Mouse (Mus musculus) embryo, embryonic 11 days (tissue): ENCODE measurements at regions not wholly inside any gene's neighbourhood (a gene's known extent, or its start where the extent isn't known, plus 50 kb on each side); places are given as distances from the start of the nearest gene placed in this dataset.

Source experiments
- DNase-seq: peaks from one replicate; pipeline ENCODE4 v3.0.0-alpha.2; 2015

DNA sequence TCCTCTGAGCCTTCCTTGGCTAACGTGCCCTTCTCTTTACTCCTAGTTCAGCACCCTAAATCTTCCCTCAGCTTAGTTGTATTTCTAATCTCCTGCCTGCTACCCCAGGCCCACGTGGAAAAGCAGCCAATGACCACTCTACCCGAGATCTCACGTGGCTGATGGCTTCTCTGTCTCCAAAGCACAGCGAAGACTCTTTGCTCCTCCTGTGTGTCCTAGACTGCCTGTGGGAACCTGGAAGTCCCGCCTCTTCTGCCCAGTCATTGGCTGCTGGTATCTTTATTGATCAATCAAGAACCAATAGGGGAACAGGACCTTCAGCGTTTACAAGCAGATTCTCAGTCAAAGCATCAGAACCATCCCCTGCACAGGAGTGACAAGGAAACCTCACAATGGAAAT, 54.8 kb downstream of the Gm19935 start:
- DNase-seq, result no peak

DNA sequence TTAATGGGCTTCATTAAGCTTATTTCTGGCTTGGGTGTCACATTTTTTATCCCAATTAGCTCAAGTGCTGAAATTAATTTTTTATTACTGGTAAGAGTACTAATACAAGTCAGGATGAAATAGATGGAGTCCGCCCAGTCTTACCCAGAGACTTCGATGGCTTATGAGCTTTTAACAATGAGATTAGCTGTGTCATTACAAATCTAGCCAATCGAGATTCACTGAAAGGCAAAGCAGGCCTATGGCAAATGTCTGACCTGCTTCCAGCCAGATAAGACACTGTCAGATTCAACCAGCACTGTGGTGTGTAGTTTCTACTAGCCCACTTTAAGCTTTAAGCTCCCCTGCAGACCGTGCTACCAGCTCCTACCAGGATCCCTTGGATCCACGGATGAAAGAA, 55.2 kb downstream of the Gm19935 start:
- no peak for DNase-seq

DNA sequence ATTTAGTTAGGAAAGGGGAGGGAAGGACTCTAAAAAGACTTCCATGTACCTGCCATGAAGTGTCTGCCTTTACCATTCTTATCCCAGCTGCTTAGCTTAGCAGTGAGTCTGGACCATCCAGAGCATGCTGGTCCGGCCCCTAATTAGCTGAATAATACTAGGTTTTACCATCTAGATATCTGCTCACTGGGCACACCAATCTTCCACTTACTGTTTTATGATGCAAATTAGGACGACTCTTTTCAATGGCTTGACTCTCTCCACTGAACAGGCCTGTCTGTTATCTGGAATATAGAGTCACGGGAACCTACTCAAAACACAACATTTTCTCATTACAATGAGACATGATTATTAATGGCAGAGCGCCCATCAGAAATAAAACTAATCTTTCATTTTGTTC, 55.7 kb downstream of the Gm19935 start:
- no peak for DNase-seq

DNA sequence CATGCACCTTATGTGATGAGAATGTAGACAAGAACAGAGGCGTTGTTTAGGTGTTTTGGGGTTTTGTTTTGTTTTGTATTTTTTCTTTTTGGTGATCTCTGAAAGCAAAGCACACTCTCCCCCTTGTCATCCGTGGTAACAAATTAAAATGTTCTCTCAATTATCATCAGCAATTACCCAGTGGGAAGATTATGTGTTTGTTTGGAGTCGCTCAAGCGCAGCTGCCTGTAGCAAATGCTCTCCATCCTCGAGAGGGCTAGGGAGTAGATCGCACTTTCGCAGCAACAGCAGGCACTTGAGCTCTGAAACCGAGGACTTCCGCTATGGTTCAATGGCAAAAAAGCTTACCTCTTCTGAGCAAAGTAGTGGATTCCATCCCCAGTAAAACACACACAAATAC, 57.7 kb downstream of the Gm19935 start:
- DNase-seq, result no peak

DNA sequence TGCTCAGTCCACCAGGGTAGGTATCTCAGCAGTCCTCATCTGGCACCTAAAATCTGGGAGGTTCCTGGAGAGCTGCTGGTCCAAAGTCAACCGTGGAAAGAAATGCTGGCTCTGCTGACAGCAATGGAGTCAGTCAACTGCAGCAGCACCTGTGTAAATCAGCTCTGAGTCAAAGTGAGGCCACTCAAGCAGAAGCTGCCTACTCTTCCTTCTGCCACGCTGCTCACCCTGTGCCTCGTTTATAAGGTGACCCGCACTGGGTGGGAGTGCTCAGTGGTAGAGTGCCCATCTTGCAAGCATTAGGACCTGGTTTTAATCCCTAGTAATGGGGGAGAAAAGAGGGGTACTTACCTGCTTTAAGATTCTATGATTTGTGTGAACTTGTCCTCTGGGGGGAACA, 62.2 kb downstream of the Gm19935 start:
- no peak for DNase-seq

DNA sequence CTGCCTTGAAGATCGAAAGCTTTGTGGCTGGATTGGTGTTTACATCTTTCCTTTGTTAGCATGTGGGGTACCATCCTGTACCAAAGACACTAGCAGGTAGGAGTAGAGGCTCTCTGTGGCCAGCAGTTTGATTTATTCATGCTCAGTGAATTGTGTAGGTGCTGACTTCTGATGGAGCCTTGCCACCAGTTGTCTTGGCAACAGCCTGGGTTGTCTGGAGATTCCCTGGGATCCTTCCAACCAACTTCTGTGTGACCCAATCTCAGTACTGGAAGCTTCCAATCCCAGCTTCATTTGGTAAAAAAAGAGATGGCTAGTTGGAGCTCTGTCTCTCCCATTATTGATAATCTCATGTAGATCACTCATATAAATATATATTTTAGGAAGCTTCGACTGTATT, 73.6 kb downstream of the Gm19935 start:
- DNase-seq, result no peak

DNA sequence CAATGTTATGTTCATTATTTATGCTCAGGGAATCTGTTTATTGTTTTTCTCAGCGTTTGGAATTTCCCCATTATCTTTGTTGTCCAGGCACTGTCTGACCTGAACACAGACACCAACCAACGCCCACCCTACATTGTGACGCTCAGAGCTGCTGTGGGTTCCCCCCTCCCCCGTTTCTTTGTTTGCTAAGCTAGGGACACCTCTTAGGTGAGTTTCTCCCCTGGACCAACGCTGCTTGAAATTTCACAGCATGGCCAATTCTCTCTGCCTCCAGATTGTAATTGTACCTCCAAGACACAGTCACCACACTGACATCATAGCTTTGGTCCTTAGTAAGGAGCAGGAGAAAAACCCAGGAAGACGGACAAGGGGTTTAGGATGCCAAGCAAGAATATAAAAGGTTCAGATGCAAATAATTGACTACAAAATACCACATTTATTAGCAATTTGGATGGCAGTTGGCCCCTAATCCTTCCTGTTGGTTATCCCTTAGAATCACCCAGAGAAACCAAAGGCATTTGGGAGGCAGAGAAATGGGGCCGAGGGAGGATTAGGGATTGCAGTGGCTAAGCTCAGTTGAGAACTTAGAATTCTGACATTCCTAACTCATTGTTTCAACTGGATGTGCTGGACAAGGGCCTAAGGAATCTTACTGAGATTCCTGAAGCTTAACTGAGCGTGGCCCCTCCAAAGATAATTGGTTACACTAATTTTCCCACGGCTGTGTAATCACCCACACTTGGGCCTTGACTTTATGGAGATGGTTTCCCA, 76.0 kb downstream of the Gm19935 start:
- peak; percentile 54 for DNase-seq

DNA sequence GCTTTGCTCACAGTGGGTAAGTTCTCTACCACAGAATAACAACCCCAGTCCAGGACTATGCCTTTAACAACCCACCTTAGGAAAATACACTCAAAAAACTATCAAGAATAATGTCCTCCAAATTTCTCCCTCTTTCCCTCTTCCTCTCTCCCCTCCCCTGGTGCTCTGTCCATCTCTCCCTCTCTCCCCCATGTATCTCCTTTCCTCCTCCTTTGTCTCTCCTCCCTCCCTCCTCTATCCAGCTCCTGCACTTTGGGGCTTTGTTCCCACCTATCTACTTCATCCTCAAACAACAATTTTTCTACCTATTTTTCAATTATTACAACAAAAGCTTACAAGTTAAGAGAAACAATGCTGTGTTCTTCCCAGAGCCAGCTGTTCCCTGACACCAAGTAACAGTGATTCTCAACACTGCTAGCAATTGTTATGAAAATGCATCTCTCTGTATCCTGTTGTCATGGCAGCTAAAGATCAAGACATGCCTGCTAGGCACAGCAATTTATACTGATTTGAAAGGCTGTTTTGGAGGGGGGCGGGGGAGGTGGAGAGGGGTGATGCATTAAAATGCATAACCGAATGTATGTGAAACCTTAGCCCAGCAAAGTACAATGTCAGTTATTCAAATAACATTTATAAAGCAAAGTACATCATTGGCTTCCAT, 76.8 kb downstream of the Gm19935 start:
- peak; percentile 71 for DNase-seq

DNA sequence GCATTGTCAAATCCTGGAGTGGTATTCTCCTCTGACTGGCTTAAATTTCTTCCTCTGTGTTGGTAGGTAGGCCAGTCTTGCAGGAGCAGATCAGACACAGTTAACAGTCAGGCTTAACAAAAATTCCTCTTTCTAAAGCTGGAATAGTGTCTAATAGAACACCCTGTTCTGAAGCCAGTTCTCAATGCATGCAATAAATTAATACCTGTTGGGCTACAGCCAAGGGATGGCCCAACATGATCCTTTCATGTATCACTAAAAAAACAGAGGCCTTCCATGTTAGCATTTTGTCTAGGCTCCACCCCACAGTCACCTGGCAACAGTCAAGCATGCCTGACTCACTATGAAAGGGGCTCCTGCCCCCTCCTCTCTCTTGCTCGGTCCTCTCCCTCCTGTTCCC, 89.2 kb downstream of the Gm19935 start:
- DNase-seq, result no peak

DNA sequence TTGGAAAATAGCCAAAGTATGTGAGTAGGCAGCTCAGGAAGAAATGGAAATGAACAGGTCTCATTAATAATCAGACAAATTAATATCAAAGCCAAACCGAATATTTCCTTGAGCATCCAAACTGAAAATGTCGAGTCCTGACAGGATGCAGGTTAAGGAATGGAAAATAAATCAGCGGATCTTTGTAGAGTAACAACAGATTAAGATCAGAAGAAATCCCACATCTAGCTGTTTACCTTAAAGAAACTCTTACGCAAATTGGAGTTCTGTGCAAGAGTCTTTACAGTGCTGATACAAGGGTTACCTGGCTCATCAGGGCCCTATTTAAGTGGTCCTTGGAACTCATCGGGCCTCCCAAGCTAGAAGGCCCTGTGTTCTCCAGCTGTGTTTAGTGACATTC, 92.0 kb downstream of the Gm19935 start:
- no peak for DNase-seq

DNA sequence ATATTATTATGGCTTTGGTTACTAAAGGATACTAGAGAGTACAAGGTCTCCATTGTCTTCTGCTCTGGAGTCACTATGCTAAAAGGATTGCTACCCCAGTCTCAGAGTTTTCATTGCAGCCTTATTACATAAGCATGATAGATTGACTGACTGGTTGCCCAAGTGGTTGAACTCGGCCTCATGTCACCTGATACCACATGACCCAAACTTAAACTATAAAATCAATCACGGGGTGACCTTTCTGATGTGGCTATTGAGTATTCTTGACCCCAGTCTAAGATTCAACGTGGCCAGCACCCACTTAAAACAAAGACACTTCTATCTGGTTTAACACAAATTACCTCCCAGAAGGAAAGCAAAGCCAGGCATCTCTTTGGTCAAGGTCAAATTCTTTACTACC, 100.8 kb downstream of the Gm19935 start:
- DNase-seq, result peak; percentile 32

DNA sequence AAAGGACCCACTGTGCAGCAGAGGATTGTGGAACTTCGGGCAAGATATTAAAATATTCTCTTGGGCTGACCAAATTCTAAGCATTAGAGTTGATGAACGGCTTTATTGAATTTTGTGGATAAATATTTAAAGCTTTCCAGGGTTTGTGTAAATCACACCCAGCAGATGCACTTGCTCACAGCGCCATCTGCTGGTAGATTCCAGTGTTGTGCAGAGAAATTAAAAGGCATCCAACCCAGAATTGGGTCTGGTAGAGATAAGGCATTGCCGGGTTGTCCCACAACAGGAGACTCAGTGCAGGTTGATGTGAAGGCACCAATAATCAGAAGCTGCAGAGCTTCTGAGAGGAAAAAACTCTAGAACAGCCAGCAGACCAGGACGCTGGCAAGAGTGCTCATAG, 108.7 kb downstream of the Gm19935 start:
- DNase-seq, result peak; percentile 83

DNA sequence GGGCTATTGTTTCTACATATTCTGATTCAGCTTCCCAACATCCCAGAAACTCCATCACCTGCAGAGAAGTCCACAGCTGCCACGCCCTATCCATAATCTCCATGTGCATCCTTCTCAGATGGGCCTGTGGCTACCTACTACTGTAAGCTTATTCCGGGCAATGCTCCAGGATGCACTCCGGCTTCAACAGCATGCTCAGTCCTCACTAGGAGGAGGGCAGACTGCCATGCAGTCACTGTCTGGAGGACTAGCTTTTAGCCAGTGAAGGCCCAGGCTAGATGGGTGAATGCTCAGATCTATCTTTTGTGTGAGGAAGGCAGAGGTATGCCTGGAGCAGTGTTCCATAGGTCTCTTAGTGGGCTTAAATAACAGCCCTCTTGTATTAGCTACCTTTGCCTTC, 124.7 kb downstream of the Gm19935 start:
- no peak for DNase-seq

DNA sequence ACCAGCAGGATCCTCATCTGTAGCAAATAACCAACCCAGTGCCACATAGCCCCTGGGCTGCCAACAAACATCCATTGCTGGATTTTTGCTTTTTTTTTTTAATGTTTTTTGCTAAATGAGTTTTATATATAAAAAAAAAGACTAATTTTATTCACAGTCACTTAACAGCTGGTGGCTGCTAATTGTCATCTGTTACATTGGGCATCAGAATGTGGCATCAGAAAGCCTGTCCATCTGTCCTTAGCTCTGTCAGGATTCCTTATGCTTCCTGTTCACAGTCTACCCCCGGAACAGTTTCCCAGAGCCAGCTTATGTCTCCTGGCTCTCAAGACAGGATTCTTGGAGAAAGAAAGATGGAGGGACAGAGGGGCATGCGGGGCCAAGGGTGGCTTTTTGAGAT, 132.1 kb downstream of the Gm19935 start:
- no peak for DNase-seq

DNA sequence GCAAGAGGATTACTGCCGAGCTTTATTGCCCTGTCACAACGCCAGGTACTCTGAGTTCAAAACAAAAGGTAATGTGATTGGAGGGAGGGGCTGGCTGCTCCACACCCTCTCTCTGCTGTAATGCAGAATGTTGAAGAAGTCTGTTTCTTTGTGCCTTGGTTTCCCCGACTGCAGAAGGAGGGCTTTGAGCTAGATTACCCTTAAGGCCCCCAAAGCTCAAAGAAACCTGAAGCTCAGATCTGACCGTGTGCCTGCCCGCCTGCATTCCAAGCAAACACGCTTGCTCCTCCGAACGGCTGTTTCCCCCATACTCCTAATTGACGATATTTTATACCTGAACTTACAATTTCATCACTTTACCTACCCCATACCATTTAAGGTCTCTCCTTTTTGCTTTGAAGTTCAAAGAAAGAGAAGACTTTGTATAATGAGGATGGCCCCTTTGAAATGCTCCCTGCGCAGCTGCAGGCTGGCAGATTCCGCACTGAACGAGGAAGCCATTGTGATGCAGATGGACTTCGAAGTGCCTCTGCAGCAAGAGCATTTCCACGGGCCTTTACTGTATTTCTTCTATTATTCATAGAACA, 146.6 kb downstream of the Gm19935 start:
- DNase-seq, result peak; percentile 75

DNA sequence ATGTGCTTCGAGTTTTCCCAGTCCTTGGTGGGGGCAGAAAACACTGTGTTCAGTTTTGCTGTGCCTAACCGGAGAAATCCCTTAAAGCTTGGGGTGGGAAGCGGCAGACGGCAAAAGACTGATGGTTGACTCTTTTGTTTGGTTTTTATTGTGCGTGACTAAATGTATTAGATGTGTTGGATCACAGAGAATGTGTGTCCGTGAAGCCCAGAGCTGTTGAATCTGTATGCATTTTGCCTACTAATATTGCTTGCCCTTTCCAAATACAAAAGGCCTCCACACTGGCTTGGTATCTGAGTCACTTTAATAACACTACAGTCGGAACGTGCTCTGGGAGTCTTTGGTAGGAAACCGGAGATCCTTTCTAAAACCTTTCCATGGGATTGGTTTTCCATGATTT, 147.8 kb downstream of the Gm19935 start:
- DNase-seq, result peak; percentile 43

DNA sequence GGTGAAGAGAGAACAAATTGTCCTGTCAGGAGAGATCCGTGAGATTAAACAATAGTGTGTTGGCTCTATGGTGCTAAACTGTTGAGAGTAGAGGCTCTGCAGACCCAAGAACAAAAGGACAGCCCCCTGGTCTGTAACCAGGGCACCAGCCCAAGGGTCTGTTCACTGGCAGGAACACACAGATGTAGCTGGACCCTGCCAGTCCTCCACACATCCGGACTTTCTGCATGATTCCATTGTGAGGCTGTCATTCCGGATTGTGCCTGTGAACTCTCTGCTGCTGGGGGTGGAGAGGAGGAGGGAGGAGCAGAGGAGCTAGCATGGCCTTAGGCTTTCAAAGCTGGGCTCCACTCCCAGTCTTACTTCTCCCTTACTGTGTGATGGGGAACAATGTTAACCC, 158.1 kb downstream of the Gm19935 start:
- DNase-seq, result no peak

DNA sequence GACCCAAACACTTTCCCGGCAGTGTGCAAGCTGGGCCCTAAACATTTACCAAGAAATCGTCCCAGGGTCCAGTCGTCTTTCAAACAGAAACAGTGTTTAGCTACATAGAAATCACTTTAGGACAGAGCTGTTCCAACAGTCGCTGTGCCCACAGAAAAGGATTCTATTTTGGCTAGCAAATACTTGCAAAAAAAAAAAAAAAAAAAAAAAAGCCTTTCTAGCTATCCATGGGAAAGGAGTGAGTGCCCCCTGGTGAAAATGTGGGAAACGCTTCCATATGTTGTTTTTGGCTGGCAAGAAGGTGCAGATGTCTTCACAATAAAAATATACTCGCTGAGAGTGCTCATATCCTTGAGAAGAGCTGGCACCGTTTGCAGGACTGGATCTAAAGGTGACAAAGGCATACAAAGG, 159.5 kb downstream of the Gm19935 start:
- DNase-seq, result peak; percentile 76

DNA sequence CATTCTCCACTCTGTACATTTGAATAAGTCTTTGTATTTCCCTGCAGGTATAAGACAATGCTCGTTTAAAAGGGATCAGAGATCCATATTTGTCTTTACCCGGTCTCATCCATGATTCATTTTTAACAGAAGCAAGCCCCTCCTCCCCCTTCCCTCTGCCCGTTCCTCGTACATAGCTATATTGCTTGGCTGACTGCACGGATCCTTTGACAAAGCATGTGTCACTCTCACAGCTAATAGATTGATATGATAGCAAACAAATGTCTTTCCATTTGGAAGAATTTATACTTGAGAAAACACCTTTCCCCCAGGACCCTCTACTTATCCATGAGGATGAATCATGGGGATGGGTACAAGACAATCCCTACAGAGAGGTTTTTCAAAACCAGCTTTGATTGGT, 160.1 kb downstream of the Gm19935 start:
- no peak for DNase-seq

DNA sequence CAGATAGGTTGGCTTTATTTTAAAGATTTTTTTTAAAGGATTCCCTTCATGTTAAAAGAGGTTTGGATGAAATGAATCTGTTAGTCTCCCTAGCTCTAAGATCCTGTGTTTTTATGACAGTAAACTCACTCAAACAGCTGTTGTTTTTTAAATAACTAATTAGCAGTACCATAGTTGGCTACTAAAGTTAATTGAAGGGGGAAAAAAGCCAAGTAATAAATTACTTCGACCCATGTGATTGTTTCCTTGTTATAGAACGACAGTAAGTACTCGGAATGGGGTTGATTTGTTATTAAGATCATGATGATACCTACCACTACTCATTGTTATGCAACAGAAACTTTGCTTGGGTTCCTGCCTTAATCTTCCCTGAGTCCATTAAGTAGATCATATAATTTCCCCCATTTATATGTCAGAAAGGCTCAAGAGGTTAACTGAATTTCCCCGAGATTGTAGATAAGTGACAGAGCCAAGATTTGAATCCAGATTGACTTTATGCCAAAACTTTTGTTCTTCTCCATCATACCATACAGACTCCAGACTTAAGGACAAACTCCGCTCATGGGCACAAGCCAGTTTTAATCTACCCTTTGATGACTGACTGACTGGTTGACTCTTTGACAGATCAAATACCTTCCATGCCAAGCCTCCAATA, 160.6 kb downstream of the Gm19935 start:
- no peak for DNase-seq

DNA sequence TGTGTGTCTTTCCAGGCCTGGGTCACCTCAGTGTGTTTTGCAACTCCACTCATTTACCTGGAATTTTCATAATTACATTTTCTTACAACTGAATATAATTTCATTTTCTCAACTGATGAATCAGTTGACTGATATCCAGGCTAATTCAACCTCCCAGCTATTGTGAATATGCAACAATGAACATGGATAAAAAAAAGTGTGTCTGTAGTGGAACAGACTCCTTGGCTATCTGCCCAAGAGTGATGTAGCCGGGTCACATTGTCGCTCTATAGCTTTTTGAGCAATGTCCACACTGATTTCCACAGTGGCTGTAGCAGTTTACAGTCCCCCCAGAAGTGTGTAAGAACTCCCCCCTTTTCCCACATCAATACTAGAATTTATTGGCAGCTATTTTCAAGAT, 162.4 kb downstream of the Gm19935 start:
- no peak for DNase-seq

DNA sequence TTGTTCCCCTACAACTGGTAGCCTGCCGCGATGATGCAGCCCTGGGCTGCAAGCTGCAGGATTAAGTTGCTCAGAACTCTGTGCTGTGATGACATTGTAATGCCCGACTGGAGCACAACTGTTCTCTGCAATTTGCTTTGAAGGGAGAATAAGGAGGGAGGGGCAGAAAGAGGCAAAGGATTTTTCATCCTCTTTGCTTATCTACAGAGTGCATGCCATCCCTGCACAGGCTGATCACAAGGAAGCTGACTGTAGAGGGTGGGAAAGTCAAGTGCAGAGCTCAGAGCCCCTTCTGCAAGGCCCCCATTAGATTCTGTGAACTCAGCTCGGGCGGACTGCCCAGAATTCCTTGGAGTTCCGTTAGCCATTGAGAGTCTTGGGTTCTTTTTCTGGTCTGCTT, 174.8 kb downstream of the Gm19935 start:
- DNase-seq, result no peak

DNA sequence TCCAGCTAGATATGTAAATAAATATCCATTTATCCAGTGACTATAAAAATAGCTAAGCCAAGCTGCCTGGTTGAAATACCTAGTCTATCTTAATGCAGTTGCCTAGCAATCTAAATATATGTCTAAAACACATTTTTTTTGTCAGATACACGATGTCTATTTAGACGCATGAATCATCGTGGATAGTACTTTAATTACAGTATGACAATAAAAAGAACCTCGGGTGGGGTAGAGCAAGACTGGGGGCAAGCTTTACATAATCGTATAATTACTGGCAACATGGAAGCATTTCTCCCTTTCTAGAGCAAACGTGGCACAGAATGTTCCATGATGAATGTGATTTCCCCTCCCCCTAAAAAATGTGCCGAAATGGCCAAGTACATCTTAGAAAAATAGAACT, 180.4 kb downstream of the Gm19935 start:
- no peak for DNase-seq
